Mouse (Mus musculus): ENCODE measurements around the gene Adra1b.

Gene Adra1b

GRCm38 (mm10) chr11:43895323-43895722 lies 5.7 kb downstream of the Adra1b start:
- no peak for DNase-seq (ENCODE audit: low read depth, low spot score)

GRCm38 (mm10) chr11:43892546-43892945 lies 8.5 kb downstream of the Adra1b start:
- no peak for DNase-seq (ENCODE audit: low read depth, low spot score)

GRCm38 (mm10) chr11:43891457-43891856 lies 9.6 kb downstream of the Adra1b start:
- DNase-seq (ENCODE audit: low read depth, low spot score) = no peak

GRCm38 (mm10) chr11:43889208-43889915 lies 11.6 kb downstream of the Adra1b start:
- DNase-seq (ENCODE audit: low read depth, low spot score) = no peak

GRCm38 (mm10) chr11:43888736-43889135 lies 12.3 kb downstream of the Adra1b start:
- DNase-seq (ENCODE audit: low read depth, low spot score) = no peak

GRCm38 (mm10) chr11:43887597-43887996 lies 13.4 kb downstream of the Adra1b start:
- DNase-seq (ENCODE audit: low read depth, low spot score) = no peak

GRCm38 (mm10) chr11:43884521-43884920 lies 16.5 kb downstream of the Adra1b start:
- no peak for DNase-seq (ENCODE audit: low read depth, low spot score)

GRCm38 (mm10) chr11:43883641-43884181 lies 17.3 kb downstream of the Adra1b start:
- DNase-seq (ENCODE audit: low read depth, low spot score) = no peak

GRCm38 (mm10) chr11:43877211-43877610 lies 23.8 kb downstream of the Adra1b start:
- DNase-seq (ENCODE audit: low read depth, low spot score) = no peak

GRCm38 (mm10) chr11:43867721-43868281 lies 33.2 kb downstream of the Adra1b start:
- no peak for DNase-seq (ENCODE audit: low read depth, low spot score)

GRCm38 (mm10) chr11:43865298-43866165 lies 35.5 kb downstream of the Adra1b start:
- DNase-seq (ENCODE audit: low read depth, low spot score) = no peak

- DNase-seq (ENCODE audit: low read depth, low spot score) = no peak
Observed at GRCm38 (mm10) chr11:43853046-43853445, 48.0 kb downstream of the Adra1b start.

GRCm38 (mm10) chr11:43848056-43848455 lies 53.0 kb downstream of the Adra1b start:
- DNase-seq (ENCODE audit: low read depth, low spot score) = no peak

GRCm38 (mm10) chr11:43841596-43841995 lies 59.4 kb downstream of the Adra1b start:
- DNase-seq (ENCODE audit: low read depth, low spot score) = no peak

- DNase-seq (ENCODE audit: low read depth, low spot score) = no peak
Observed at GRCm38 (mm10) chr11:43840491-43840890, 60.5 kb downstream of the Adra1b start.

- no peak for DNase-seq (ENCODE audit: low read depth, low spot score)
Observed at GRCm38 (mm10) chr11:43835880-43836740, 64.9 kb downstream of the Adra1b start.

- DNase-seq (ENCODE audit: low read depth, low spot score) = no peak
Observed at GRCm38 (mm10) chr11:43835456-43835855, 65.6 kb downstream of the Adra1b start.

GRCm38 (mm10) chr11:43834531-43834930 lies 66.5 kb downstream of the Adra1b start:
- DNase-seq (ENCODE audit: low read depth, low spot score) = no peak

- DNase-seq (ENCODE audit: low read depth, low spot score) = no peak
Observed at GRCm38 (mm10) chr11:43831530-43831929, 69.5 kb downstream of the Adra1b start.

- no peak for DNase-seq (ENCODE audit: low read depth, low spot score)
Observed at GRCm38 (mm10) chr11:43826769-43827168, 74.2 kb downstream of the Adra1b start.

GRCm38 (mm10) chr11:43823349-43823748 lies 77.7 kb downstream of the Adra1b start:
- DNase-seq (ENCODE audit: low read depth, low spot score) = no peak

Measured in CD4-positive helper T cell, adult 2 months (primary cell).